Mouse (Mus musculus): ENCODE measurements around the gene Itga2.

DNA sequence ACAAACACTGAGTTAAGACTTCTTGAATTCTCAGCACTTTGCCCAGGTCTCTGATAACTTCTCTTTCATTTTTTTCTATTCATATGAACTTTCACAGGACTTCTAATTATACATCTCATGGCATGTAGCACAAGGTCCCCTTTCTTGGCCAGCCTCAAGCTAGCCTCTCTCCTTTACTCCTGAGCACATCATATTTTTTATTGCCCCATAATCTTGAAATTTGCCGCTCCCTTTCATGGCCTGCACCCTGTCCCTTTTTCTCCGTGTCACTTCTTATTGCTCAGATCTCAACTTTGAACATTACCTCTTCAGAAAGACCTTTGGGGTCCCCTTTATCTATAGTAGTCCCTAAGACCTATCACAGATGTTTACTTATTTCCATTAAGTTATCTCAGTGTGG, 109.0 kb downstream of the Itga2 start:
- TF ChIP-seq CTCF (IDR thresholded peaks at IDR 0.05; ENCODE audit: control insufficient read depth, insufficient read depth, low read length) (no peak), POLR2A (IDR thresholded peaks at IDR 0.05; ENCODE audit: borderline replicate concordance, control insufficient read depth, low read depth, low read length) (no peak)

All from bone marrow, adult 2 months (tissue).